ENCODE assay signal across 7 mouse cellular contexts in genomic region chr9:41190745-41191482, GRCm38 (mm10). TPM values are rescaled to one million over a fixed set of nuclear protein-coding genes. Genes with fewer than 3 reads are reported as not detected.
DNase-seq lines count a peak whose midpoint lies in the region; ATAC-seq lines count a peak whose summit lies in the region.

No protein-coding gene starts in this region.

- no peak overlapping the region for H3K4me3 ChIP-seq in midbrain, embryonic 14.5 days (replicated peaks; ENCODE audit: low read depth, low read length)

- peak overlapping the region; percentile 15; the same call in 1 of the 2 replicates for H3K27ac ChIP-seq in midbrain, embryonic 14.5 days (replicated peaks; ENCODE audit: low read depth, low read length)

- no peaks in the 10 kb centered on the region for H3K4me1 ChIP-seq in midbrain, embryonic 14.5 days (ENCODE audit: control insufficient read depth, insufficient read depth, low read length)

- H3K4me2 ChIP-seq in midbrain, embryonic 14.5 days (ENCODE audit: low read length), result no peak overlapping the region

- H3K27me3 ChIP-seq in midbrain, embryonic 14.5 days (ENCODE audit: control insufficient read depth, insufficient read depth, low read length), result no peaks in the 10 kb centered on the region

- H3K36me3 ChIP-seq in midbrain, embryonic 14.5 days (ENCODE audit: control insufficient read depth, insufficient read depth, low read length), result no peaks in the 10 kb centered on the region

- DNase-seq in adrenal gland, adult 2 months, result peak; percentile 61
- DNase-seq in embryo, embryonic 10.5 days (ENCODE audit: low spot score), result peak; percentile 92
- DNase-seq in gastrocnemius, postnatal 25 days, result peak; percentile 34
- DNase-seq in kidney, adult 18-20 months, result peak; percentile 68
- DNase-seq in left cerebral cortex, postnatal 4 days, result peak; percentile 82
- DNase-seq in midbrain, embryonic 14.5 days, result peak; percentile 94
- peak; percentile 44 to 69 for DNase-seq in spleen, adult 18-20 months

- no peak overlapping the region; the same call in 1 of the 2 replicates for H3K9ac ChIP-seq in midbrain, embryonic 14.5 days (replicated peaks; ENCODE audit: low read length)

- 23% methylated on average over 9 of the region's 9 CpGs for WGBS in midbrain, embryonic 14.5 days

- H3K9me3 ChIP-seq in midbrain, embryonic 14.5 days (ENCODE audit: control insufficient read depth, low read length), result no peaks in the 10 kb centered on the region

- intact Hi-C loops in left cerebral cortex, postnatal 4 days (cut with DNase I), result loop anchor here (10.0 kb wide), 1 partner anchor 356 kb away; no protein-coding TSS in a partner anchor

- ATAC-seq in midbrain, embryonic 14.5 days (ENCODE audit: low FRiP score, low TSS enrichment), result peak; percentile 84

RNA-seq across cellular contexts. Expression of gene Ubash3b, which starts 29.4 kb away (rescaled TPM):
- 1 to 10 TPM; 1.9 to 2.5 TPM for total RNA-seq in adrenal gland, adult 2 months (2021)
- polyA plus RNA-seq in adrenal gland, adult 2 months (2012; rRNA removed), result 1.1 and 2.1 TPM in 2 replicates
- total RNA-seq in gastrocnemius, postnatal 25 days (2021), result 1 to 10 TPM in 1 of 2 experiments, under 1 TPM in 1; 0.38 to 1.3 TPM
- 10 to 100 TPM; 24.9 to 29.0 TPM for total RNA-seq in left cerebral cortex, postnatal 4 days (2021)
- 18.9 and 21.3 TPM in 2 replicates for polyA plus RNA-seq in midbrain, embryonic 14.5 days (2014; fragmentation: Nextera tagmentation; extraction: Ambion mirVana)

Comparison
In these comparisons a context has a peak if more than half of its experiments do, and no peak if none do; other contexts are left out.
1. DNase-seq: peak in every context shown above with its lines; median percentile 94 in midbrain, embryonic 14.5 days; 92 in embryo, embryonic 10.5 days; 82 in left cerebral cortex, postnatal 4 days; 68 in kidney, adult 18-20 months; 61 in adrenal gland, adult 2 months; 56 in spleen, adult 18-20 months; 34 in gastrocnemius, postnatal 25 days.
2. RNA of gene Ubash3b, which starts 29.4 kb away (total RNA-seq): 24.9 to 29.0 TPM in left cerebral cortex, postnatal 4 days; 1.9 to 2.5 TPM in adrenal gland, adult 2 months and 0.38 to 1.3 TPM in gastrocnemius, postnatal 25 days; every median in the first group is over 4 times any median in the second.